Mouse (Mus musculus): ENCODE measurements around the gene Ddias. TPM values are rescaled to one million over a fixed set of nuclear protein-coding genes. Genes with fewer than 3 reads are reported as not detected.
"Not testable (repeated sequence)": the region's sequence is repeated elsewhere in the genome, so short reads cannot be mapped to it uniquely, and the experiment has no call there.

Ddias gene
- total RNA-seq (2021) = 1 to 10 TPM in 1 of 2 experiments, under 1 TPM in 1; 0.45 to 1.1 TPM
- polyA plus RNA-seq (2012; rRNA removed) = not detected in 2 replicates
- long read RNA-seq = 0 reads

- DNase-seq = peak; percentile 95
These were observed at the start of gene Ddias, which contains the start of gene Prcp for GRCm38 (mm10) chr7:92874116-92874675. Gene Ddias, minus strand, starts transcription at chr7:92874247. Gene Prcp, plus strand, starts transcription at chr7:92874470.

DNA sequence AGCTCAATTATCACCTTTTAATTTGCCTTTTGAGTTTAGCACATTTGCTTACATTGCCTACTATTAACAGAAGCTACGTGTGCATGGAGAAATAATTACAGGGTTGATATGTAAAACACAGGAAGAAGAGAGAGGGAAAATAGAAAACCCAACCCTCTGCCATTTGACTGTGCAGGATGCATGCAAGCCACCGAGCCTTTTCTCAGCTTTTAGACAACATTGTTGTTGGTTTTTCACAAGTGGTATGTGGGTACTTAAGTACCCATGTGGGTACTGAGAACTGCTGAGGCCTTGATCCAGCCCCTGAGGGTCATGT is 46.8 kb upstream of the Ddias start:
- no peak for DNase-seq

DNA sequence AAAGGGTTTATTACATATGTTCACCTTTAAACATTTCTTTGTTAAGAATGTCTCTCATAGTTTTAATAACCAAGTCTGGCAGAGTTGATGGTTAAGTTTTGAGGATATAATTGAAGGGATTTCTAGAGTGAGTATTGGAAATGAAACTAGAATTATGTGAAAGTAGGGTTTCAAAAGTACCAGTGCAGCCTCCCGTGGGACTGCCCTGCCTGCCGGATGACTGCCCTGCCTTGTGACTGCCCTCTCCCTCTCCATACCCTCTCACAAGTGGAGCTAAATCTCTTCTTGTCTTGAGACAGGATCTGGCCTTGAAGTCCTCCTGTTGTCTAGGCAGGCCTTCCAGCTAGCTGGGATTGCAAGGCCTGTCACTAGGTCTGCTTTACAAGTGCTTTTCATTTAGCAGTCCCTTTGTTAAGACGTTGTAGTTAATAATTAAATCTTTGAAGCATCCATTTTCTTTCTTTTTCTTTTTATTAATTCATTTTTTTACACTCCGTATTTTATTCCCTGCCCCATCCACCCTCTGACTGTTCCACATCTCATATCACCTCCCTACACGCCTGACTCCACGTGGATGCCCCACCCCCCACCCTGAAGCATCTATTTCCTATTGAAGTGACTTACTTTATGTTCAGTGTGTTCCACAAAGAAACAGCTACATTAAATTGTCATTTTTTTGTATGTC is 46.3 kb upstream of the Ddias start:
- DNase-seq = no peak

- not testable (repeated sequence) for DNase-seq
These were observed 30.2 kb upstream of the Ddias start for GRCm38 (mm10) chr7:92904285-92904684.

DNA sequence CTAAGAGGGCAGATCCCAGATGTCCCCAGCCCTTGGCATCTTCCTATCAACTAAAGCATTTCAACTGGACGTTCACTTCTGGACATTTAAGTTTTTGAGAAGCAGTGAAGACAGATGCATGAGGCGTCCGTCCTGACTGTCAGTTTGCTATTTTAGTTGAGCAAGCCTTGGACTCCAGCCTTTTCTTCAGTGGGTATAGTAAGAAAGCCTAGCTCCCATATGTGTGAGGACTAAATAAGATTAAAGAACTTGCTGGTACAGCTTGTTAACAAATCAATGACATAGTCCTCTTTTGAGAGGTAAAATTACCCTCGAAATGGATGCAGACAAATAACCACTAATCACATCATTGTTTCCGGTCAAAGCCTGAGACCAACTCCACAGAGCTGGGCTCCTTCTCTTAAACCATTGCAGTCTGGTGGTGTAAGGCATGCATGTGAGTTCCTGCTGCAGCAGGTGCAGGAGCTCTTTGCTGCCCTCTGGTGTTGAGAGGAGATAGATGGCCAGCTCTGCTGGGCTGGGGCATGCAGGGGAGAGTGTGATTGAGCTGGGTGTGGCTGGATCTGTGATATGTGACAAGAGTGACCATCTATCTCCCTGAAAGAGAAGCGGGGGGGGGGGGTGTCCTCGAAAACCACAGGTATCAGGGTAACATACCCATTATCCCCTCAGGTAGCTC is 29.5 kb upstream of the Ddias start:
- peak; percentile 74 for DNase-seq

GRCm38 (mm10) chr7:92897021-92897420 is 23.0 kb upstream of the Ddias start:
- DNase-seq = peak; percentile 26

GRCm38 (mm10) chr7:92896036-92896435 is 22.0 kb upstream of the Ddias start:
- no peak for DNase-seq

GRCm38 (mm10) chr7:92893478-92893877 is 19.4 kb upstream of the Ddias start:
- DNase-seq = no peak

- no peak for DNase-seq
These were observed 16.7 kb upstream of the Ddias start for GRCm38 (mm10) chr7:92890618-92891230.

DNA sequence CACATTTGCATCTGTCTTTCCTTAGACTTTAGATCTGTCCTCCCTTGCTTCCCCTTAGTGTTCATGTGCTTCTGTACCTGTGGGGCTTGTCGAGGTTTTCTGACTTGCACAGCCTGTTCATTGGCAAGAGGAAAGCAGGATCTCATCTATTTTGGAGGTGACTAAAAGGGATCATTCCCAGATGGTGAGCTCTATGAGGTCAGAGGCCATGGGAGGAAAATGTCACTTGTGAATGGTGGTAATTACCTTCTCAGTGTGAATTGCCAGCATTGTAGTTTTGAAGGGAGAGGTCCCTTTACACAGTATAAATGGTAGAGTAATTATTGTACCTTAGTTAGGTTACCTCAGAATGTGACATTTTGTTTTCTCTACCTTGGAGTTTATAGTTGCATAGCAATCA is 16.2 kb upstream of the Ddias start:
- DNase-seq = no peak

GRCm38 (mm10) chr7:92887230-92887629 is 13.2 kb upstream of the Ddias start:
- no peak for DNase-seq

GRCm38 (mm10) chr7:92886801-92887200 is 12.8 kb upstream of the Ddias start:
- no peak for DNase-seq

GRCm38 (mm10) chr7:92884998-92885660 is 11.1 kb upstream of the Ddias start:
- DNase-seq = no peak

- DNase-seq = no peak
These were observed 10.0 kb upstream of the Ddias start for GRCm38 (mm10) chr7:92883850-92884716.

DNA sequence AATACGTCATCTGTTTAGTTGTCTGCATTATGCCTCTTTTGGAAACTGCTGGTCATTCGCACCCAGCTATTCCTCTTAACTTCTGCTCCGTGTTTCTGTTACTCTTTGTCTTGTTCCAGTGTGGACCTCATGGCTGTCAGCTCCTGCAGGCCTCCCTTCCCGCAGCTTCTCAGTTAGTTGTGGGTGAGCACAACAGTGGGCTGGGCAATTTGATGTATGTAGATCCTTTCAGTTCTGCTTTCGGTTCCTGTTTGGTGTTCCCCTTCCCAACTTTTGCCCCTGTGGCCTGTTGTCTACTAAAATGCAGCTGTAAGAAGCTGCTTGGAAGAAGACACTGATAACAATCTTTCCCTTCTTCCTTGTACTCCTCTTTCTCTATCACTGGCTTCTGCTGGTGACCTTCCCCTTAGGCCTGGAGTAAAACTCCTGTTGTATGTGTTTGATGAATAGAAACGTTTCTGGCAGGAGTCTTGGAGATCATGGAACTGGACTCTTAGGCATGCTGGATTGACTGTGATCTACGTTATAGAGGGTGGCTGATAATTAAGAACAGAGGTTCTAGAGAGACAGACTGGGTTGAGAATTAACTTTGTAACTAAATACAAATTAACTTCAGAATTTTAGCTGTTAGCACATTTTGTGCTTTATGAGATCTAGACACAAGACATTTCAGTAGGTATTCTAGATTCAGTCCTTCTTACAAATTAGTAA is 4.7 kb upstream of the Ddias start:
- no peak for DNase-seq

DNA sequence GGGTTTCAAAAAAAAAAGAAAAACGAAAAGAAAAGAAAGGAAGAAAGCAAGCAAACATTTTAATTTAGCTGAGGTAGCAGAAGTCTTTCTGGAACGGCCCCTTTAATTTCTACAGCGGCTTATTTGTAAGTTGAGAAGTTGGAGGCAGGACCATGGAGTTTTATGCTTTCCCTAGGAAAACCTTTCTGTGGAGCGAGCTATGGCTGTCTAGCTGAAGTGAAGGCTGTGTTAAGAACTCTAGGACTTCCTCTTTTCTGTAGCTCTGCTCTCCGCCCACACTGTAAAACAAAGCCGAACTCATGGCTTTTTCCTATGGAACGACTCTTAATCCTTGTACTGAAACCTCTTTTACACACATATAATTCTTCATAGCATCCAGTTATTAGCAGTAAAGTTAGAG is 2.5 kb upstream of the Ddias start:
- DNase-seq = no peak

GRCm38 (mm10) chr7:92876066-92876465 is 2.0 kb upstream of the Ddias start:
- DNase-seq = peak; percentile 33

- DNase-seq = peak; percentile 93
These were observed 838 bp upstream of the Ddias start for GRCm38 (mm10) chr7:92874761-92875408.

DNA sequence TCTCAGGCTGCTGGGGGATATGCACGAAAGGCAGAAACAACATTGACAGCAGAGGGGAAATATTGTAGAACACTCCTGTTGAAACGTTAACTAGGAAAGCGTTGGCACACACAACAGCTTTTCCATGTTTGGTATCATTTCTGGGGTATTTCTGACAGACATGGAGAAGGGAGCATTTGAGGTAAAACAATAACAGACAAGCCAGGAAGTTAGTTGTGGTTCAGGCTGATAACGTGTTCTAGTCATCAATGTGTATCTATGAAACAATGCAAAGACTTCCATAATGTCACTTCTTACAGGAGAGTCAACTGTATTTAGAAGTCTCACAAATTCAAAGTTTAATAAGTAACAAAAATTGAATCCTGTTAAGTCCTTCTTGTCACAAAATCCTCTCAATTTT is 2.5 kb downstream of the Ddias start:
- DNase-seq = no peak

- no peak for DNase-seq
These were observed 3.9 kb downstream of the Ddias start for GRCm38 (mm10) chr7:92870161-92870560.

Data from adrenal gland, adult 2 months (tissue).